Comparison of ENCODE assay signal across 8 mouse cellular contexts in genomic region chr2:156460470-156460869, GRCm38 (mm10). TPM values are rescaled to one million over a fixed set of nuclear protein-coding genes. Genes with fewer than 3 reads are reported as not detected.
DNase-seq lines count a peak whose midpoint lies in the region; ATAC-seq and TF ChIP-seq lines count a peak whose summit lies in the region.

No protein-coding gene starts in this region.

- no peaks in the 10 kb centered on the region for H3K9me3 ChIP-seq in liver, embryonic 12.5 days (replicated peaks)
- no peaks in the 10 kb centered on the region for H3K9me3 ChIP-seq in embryonic facial prominence, embryonic 13.5 days
- H3K9me3 ChIP-seq in stomach, postnatal 0 days (ENCODE audit: control insufficient read depth, low read length): no peaks in the 10 kb centered on the region

- peaks cover 7% of the 10 kb centered on the region for H3K4me1 ChIP-seq in liver, adult 2 months (ENCODE audit: control insufficient read depth, insufficient read depth, low read length)
- no peaks in the 10 kb centered on the region for H3K4me1 ChIP-seq in liver, embryonic 12.5 days
- H3K4me1 ChIP-seq in embryonic facial prominence, embryonic 13.5 days: peaks cover 35% of the 10 kb centered on the region
- peaks cover 5% of the 10 kb centered on the region for H3K4me1 ChIP-seq in lung, adult 2 months (ENCODE audit: control insufficient read depth, insufficient read depth, low read length)
- no peaks in the 10 kb centered on the region; the same call in 1 of the 2 replicates for H3K4me1 ChIP-seq in stomach, postnatal 0 days (replicated peaks; ENCODE audit: control insufficient read depth, insufficient read depth)

- 30% methylated on average over 14 of the region's 14 CpGs for WGBS in liver, adult 2 months
- WGBS in liver, embryonic 12.5 days (ENCODE audit: insufficient replicate concordance): 37% methylated on average over 14 of the region's 14 CpGs
- WGBS in embryonic facial prominence, embryonic 13.5 days: 13% methylated on average over 14 of the region's 14 CpGs
- 34% methylated on average over 14 of the region's 14 CpGs for WGBS in lung, adult 2 months
- 23% methylated on average over 14 of the region's 14 CpGs for WGBS in stomach, postnatal 0 days

- no peak for ATAC-seq in liver, embryonic 12.5 days
- no peak for ATAC-seq in embryonic facial prominence, embryonic 13.5 days (ENCODE audit: insufficient number of reproducible peaks, insufficient read depth, low FRiP score, low TSS enrichment, low read depth)
- ATAC-seq in stomach, postnatal 0 days (ENCODE audit: low FRiP score, low TSS enrichment): no peak

- no peak overlapping the region for H3K4me2 ChIP-seq in liver, embryonic 12.5 days
- H3K4me2 ChIP-seq in embryonic facial prominence, embryonic 13.5 days: peak overlapping the region; percentile 39
- no peak overlapping the region for H3K4me2 ChIP-seq in stomach, postnatal 0 days (replicated peaks; ENCODE audit: low read depth)

- DNase-seq in liver, adult 2 months (ENCODE audit: extremely low read depth, low read depth, low spot score): peak; percentile 63
- peak; percentile 79 for DNase-seq in adrenal gland, postnatal 25 days
- DNase-seq in kidney, adult 9 months: peak; percentile 57
- DNase-seq in lung, adult 2 months: peak; percentile 60
- DNase-seq in stomach, postnatal 0 days (ENCODE audit: low spot score): peak; percentile 70
- DNase-seq in urinary bladder, adult 2 months (ENCODE audit: low spot score): no peak

- TF ChIP-seq POLR2A in liver, adult 2 months (IDR thresholded peaks at IDR 0.05; ENCODE audit: extremely low read depth, insufficient read depth, low read length): no peak
- TF ChIP-seq POLR2A in lung, adult 2 months (IDR thresholded peaks at IDR 0.05; ENCODE audit: borderline replicate concordance, extremely low read depth, low read depth, low read length): no peak

- no peaks in the 10 kb centered on the region for H3K79me2 ChIP-seq in liver, adult 2 months (ENCODE audit: control insufficient read depth, insufficient read depth, low read length)

- no peaks in the 10 kb centered on the region for H3K36me3 ChIP-seq in liver, adult 2 months (ENCODE audit: control insufficient read depth, insufficient read depth, low read length)
- no peaks in the 10 kb centered on the region for H3K36me3 ChIP-seq in liver, embryonic 12.5 days
- no peaks in the 10 kb centered on the region for H3K36me3 ChIP-seq in embryonic facial prominence, embryonic 13.5 days
- no peaks in the 10 kb centered on the region for H3K36me3 ChIP-seq in stomach, postnatal 0 days (ENCODE audit: control insufficient read depth, insufficient read depth, low read length)

- TF ChIP-seq CTCF in liver, adult 2 months (IDR thresholded peaks at IDR 0.05; ENCODE audit: low read depth, low read length): peak; percentile 89
- TF ChIP-seq CTCF in lung, adult 2 months (IDR thresholded peaks at IDR 0.05; ENCODE audit: insufficient read depth, low read length): peak; percentile 51
- TF ChIP-seq CTCF in stomach, postnatal 0 days (IDR thresholded peaks at IDR 0.05; ENCODE audit: low read depth): peak; percentile 69

- no peak overlapping the region for H3K27ac ChIP-seq in liver, adult 2 months (replicated peaks; ENCODE audit: insufficient read depth, low read depth, low read length)
- no peak overlapping the region for H3K27ac ChIP-seq in liver, embryonic 12.5 days
- peak overlapping the region; percentile 30; the same call in 1 of the 2 replicates for H3K27ac ChIP-seq in embryonic facial prominence, embryonic 13.5 days
- no peak overlapping the region for H3K27ac ChIP-seq in stomach, postnatal 0 days (replicated peaks)

- no peak overlapping the region for H3K9ac ChIP-seq in liver, adult 2 months (ENCODE audit: low read depth, low read length)
- no peak overlapping the region for H3K9ac ChIP-seq in liver, embryonic 12.5 days
- H3K9ac ChIP-seq in embryonic facial prominence, embryonic 13.5 days: no peak overlapping the region
- no peak overlapping the region for H3K9ac ChIP-seq in stomach, postnatal 0 days (ENCODE audit: low read length)

- H3K27me3 ChIP-seq in liver, adult 2 months (ENCODE audit: control insufficient read depth, insufficient read depth, low read length): no peaks in the 10 kb centered on the region
- H3K27me3 ChIP-seq in liver, embryonic 12.5 days (replicated peaks): peaks cover 34% of the 10 kb centered on the region
- no peaks in the 10 kb centered on the region for H3K27me3 ChIP-seq in embryonic facial prominence, embryonic 13.5 days
- H3K27me3 ChIP-seq in stomach, postnatal 0 days (ENCODE audit: control insufficient read depth, insufficient read depth, low read length): no peaks in the 10 kb centered on the region

- no peak overlapping the region for H3K4me3 ChIP-seq in liver, adult 2 months (ENCODE audit: insufficient read depth, low read depth, low read length)
- H3K4me3 ChIP-seq in liver, embryonic 12.5 days: no peak overlapping the region
- no peak overlapping the region for H3K4me3 ChIP-seq in embryonic facial prominence, embryonic 13.5 days
- H3K4me3 ChIP-seq in lung, adult 2 months (replicated peaks; ENCODE audit: extremely low read depth, low read depth, low read length): no peak overlapping the region
- H3K4me3 ChIP-seq in stomach, postnatal 0 days (ENCODE audit: low read depth, low read length): no peak overlapping the region

- no peak for TF ChIP-seq EP300 in stomach, postnatal 0 days (optimal IDR thresholded peaks at IDR 0.05)

RNA-seq across cellular contexts. Expression of gene Epb41l1, which starts 39.8 kb away (rescaled TPM):
- 1.2 and 1.3 TPM in 2 replicates for total RNA-seq in liver, adult 2 months (2014; rRNA removed)
- 0.72 and 1.1 TPM in 2 replicates for polyA plus RNA-seq in liver, adult 2 months (2012; rRNA removed)
- polyA plus RNA-seq in liver, embryonic 12.5 days (2016; fragmentation: Nextera tagmentation; extraction: Ambion mirVana): 0.75 and 1.0 TPM in 2 replicates
- 76.2 and 78.8 TPM in 2 replicates for total RNA-seq in adrenal gland, postnatal 25 days (2021)
- 4.4 and 4.5 TPM in 2 replicates for polyA plus RNA-seq in embryonic facial prominence, embryonic 13.5 days (2015; fragmentation: Nextera tagmentation; extraction: Ambion mirVana)
- 24.7 and 25.1 TPM in 2 replicates for polyA plus RNA-seq in lung, adult 2 months (2012; rRNA removed)
- polyA plus RNA-seq in stomach, postnatal 0 days (2015; fragmentation: Nextera tagmentation; extraction: Ambion mirVana): 1.7 and 1.8 TPM in 2 replicates
- 36.9 and 46.7 TPM in 2 replicates for polyA plus RNA-seq in urinary bladder, adult 2 months (2012; rRNA removed)
